Mouse (Mus musculus): ENCODE measurements around the gene Galnt15.

Gene Galnt15

GRCm38 (mm10) chr14:32091704-32092103 lies 62.9 kb downstream of the Galnt15 start:
- no peak for DNase-seq

- no peak for DNase-seq
Measured at GRCm38 (mm10) chr14:32093018-32093417, 64.2 kb downstream of the Galnt15 start.

GRCm38 (mm10) chr14:32093500-32094117 lies 64.8 kb downstream of the Galnt15 start:
- no peak for DNase-seq

- DNase-seq, result no peak
Measured at GRCm38 (mm10) chr14:32095646-32096045, 66.9 kb downstream of the Galnt15 start.

- DNase-seq, result no peak
Measured at GRCm38 (mm10) chr14:32096740-32097139, 68.0 kb downstream of the Galnt15 start.

GRCm38 (mm10) chr14:32097691-32098090 lies 68.9 kb downstream of the Galnt15 start:
- DNase-seq, result no peak

GRCm38 (mm10) chr14:32098951-32099350 lies 70.2 kb downstream of the Galnt15 start:
- no peak for DNase-seq

- DNase-seq, result no peak
Measured at GRCm38 (mm10) chr14:32103556-32103955, 74.8 kb downstream of the Galnt15 start.

GRCm38 (mm10) chr14:32105663-32106062 lies 76.9 kb downstream of the Galnt15 start:
- DNase-seq, result no peak

- no peak for DNase-seq
Measured at GRCm38 (mm10) chr14:32106911-32107310, 78.1 kb downstream of the Galnt15 start.

Data from thymus, postnatal 4 days (tissue).